Mouse (Mus musculus) regulatory T cell (primary cell): ENCODE measurements around the gene Rnf216.

Source experiments
- in situ Hi-C: fragments of 300-600 bp; cut with MboI, MseI; formaldehyde crosslinking; loops from one replicate; pipeline ENCODE4 v1.15.1; 2025; ENCODE audit warnings: high pct_unique_total_duplicates

Rnf216 gene

DNA sequence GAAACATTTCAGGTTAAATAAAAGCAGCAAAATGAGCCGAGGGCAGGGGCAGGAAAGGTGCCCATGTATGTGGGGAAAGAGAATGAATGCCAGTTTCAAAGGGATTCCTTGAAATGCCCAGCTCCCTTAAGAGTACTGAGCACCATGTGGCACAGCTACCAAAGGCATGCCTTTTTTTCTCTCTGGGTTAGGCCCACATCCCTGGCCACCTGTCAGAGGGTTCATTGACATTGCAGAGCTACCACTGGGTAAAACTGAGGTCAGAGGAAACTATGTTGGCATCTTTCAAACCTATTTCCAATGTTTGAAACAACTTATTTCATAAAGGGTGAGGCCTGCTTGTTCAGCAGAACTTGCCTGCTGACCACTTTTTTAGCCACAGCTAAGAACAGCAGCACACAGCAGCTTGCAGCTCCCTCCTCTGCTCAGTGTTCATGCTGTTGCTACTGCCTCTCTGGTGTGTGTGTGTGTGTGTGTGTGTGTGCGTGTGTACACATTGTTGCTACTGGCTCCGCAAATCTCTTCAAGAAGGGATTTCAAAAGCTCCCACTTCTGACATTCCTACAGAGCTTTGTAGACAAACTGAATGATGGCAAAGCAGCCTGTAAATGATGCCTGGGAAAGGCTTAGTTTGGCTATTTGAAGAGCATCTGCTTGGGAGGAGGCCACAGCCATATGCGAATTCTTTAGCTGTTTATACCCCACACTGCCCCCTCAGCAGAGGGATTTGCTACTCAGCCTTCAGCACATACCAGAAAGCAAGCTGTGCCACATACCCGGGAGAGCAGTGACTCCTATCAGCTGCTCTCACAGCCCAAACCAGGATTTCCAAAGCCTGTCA lies 59.4 kb downstream of the Rnf216 start:
- in situ Hi-C loops = no loop called here

DNA sequence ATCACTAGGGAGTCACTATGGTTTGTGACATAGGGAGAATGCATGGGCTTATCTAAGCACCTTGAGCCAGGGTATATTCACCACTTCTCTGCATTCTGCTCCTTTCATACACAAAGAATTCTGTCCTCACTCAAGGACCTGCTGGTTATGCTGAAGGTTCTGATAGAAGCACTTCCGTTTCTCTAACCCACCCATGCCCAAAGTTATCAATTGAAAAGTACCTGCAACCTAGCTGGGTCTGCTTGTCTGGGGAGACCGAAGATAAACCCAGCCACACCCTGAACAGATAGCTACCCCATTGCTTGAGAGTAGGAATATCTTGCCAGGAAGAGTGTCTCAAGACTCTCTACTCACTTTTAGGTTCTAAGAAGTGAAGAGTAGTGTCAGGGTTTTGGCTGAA lies 60.1 kb downstream of the Rnf216 start:
- in situ Hi-C loops = no loop called here

DNA sequence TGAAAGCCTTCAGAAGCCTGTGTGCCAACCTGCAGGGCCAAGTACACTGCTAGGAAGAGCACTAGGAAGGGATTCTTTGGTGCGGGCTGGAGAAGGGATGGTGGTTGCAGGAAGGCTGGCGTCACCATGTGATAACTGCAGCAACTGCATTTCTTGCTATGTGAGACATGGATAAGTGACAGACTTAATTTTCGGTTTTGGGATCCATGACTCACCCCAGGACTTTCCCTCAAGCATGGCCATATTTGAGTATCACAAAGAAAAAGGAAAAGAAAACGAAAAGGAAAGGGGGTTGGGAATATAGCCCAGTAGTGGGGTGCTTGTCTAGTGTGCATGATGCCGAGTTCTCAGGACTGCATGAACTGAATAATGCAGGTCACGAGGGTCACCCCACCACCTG lies 60.9 kb downstream of the Rnf216 start:
- in situ Hi-C loops = no loop called here

DNA sequence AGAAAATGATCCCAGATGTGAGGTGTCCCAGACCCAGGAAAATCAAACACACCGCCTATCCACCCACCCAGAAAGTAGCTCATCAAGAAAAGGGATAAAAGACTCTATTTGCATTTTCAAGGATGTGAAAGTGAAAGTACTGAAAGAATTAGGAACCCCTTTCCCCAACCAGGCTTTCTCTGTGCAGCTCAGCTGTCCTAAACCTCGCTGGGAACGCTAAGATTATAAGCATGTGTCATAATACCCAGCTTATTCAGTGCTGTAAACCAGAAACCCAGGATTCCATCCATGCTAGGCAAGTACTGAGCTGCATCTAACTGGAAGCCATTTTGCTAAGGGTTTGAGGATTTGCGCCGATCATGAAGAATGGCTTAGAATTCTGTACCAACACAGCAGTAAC lies 62.5 kb downstream of the Rnf216 start:
- in situ Hi-C loops = no loop called here

DNA sequence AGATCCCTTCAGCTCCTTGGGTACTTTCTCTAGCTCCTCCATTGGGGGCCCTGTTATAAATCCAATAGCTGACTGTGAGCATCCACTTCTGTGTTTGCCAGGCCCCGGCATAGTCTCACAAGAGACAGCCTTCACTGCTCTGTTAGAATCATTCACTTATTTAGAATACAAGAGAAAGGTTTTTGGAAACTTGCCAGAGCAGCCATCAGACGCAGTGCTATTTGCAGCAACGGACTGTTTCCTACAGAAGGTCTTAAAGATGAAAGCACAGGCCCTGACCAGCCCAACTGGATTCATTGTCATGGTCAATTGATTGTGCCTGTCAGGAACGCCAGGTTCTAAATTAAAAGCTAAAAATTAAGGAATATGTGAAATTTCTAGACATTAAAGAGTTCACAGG lies 63.0 kb downstream of the Rnf216 start:
- in situ Hi-C loops = no loop called here

DNA sequence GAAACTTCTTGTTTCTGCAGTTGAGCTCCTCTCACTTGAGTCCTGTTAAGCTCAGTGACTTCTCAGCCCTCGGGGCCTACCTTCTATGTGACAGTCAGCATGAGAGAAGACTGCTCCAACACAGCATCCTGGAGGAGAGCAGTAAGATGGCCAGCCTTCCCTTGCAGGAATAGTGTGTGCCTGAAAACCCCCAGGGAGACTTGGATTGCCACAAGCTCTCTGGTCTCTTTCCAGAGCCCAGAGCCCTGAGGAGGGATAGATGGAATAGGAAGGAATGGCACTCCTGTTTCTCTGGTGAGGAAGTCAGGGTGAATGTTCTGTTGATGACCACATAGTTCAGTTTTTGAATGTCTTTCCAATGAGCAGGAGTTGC lies 63.8 kb downstream of the Rnf216 start:
- in situ Hi-C loops = no loop called here

DNA sequence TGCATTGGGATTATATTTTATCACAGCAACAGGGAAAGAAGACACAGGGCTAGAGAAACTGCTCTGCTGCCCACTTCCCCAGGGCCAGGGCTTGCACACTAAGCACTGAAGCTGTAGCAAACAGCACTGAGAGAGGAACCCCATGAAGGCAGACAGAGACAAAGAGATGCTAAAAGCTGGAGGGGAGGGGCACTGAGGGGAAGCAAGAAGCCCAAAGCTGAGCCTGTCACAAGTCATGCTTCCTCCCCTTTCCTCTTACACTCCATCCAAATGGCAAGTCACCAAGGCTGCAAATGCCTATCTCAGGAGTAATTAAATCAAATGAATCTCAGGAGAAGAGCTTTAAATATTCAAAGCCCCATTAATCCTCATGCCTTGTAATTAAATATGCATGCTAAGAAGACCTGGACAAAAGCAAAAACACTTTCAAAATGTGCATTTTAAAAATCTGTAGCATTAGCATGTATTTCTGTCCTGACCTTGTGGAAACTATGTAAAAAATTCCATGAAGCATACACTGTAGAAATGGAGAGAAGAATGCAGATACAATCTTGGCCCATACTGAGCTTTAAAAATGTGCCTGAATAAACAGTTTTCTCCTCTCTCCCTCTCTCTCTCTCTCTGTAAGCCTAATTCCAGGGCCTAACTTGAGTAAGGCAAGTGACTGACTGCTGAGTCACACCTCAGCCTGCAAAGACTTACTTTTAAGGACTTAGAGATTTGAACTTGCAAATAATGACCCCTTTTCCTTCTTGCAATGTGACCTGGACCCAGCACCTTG lies 64.4 kb downstream of the Rnf216 start:
- in situ Hi-C loops = no loop called here

DNA sequence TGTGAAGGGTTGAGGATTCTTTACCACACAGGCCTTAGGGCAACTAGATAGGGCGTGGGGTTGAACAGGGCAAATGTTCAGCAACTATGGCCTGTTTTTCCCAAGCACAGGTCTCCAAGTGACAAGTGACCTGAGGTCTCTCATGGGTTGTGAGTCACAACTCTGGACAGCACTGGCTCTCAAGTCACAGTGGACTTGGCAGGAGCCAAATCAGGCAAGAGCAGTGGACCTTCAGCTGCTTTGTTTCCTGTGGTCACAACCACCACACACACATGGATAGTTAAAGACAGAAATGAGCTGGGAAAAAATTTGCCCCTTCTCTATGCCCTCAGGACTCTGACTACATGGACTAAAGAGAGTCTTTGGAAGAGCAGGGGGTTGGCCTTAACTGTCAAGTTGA lies 65.2 kb downstream of the Rnf216 start:
- in situ Hi-C loops = no loop called here

DNA sequence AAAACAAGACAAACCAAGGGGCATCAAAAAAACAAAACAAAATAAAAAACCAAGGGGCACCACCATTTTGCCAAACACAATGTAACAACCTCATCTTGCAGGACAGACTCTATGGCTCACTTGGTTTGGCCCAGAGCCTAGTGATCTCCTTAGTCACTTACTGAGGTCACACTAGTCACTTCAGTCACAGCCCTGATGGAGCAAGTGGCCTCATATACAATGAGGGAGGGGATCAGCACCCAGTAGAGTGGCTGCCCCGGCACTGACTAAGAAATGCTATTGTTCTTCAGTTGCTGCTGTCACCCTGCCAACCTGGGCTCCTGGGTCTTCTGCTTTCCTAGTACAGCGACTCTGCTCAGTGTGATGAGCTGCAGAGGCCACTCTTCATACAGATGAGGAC lies 68.9 kb downstream of the Rnf216 start:
- in situ Hi-C loops = no loop called here

DNA sequence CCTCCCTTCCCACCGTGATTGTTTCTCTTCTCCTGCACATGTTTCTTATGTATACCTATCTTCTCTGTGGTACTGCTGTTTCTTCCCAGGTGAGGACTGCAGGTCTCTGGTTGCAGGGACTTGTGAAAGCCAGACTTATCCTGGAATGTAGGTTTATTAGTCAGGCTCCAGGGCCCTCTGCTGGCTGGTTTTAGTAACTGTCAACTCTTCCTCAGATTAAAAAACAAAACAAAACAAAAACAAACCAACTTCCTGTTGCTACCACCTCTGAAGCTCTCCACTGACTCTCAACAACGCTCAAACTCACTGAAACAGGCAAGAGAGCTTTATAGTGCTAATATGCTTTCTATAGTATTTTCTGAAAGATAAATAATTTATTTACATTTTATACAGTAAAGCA lies 69.5 kb downstream of the Rnf216 start:
- in situ Hi-C loops = no loop called here

DNA sequence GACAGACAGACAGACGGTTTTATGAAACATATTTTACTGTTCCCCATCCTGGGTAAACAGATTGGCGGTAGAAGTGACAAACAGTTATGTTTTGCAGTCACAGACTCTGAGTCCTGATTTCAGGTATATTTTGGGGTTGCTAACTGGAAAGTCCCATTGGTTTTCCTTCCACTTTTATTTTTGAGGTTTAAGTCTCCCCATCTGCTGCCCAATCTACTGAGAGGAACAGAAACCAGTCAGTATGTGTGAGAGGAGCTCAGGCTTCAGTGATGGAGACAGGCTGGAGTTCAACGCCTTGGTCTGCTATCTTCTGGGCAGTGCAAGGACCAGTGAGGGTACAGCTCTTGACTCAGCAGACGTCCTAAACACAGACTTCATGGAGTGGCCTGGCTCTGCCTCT lies 74.0 kb downstream of the Rnf216 start:
- in situ Hi-C loops = loop anchor here (5.0 kb wide), 2 partner anchors 101 to 151 kb away; no protein-coding TSS in a partner anchor

DNA sequence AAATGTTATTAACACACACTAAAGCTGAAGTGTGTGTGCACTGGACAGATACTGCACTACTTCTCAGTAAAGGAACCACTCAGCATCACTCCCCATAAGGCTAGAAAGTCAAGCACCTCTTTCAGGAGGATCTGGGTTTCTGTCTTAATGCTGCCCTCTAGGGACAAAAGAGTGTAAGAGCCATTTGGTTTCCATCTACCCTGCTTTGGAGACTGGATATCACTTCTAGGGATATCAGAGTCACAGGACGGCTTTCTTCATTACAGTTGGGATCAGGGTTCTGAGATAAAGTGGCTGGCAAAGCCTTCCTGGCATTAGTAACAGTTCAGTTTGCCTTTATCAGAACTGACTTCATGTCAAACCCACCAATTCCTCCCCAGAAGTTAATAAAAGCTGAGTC lies 75.6 kb downstream of the Rnf216 start:
- in situ Hi-C loops = loop anchor here (5.0 kb wide), 2 partner anchors 100 to 150 kb away; no protein-coding TSS in a partner anchor

DNA sequence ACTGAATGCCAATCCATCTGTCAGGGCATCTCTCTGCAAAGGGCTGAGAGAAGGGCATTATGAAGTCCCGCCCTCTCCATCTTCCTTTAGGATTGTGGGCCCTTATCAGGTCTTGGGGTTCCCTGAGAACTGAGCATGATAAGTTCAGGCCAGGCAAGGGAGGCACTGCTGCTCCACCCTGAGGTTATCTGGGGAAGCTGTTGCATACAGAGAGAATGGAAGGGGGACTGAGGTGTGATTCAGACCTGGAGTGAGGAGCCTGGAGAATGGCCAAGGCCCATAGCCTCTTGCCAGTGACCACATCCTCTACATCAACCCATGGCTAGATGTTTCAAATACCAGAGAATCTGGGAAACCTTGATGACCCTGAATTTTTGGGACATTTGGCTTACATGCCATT lies 76.7 kb downstream of the Rnf216 start:
- in situ Hi-C loops = loop anchor here (5.0 kb wide), 2 partner anchors 99 to 149 kb away; no protein-coding TSS in a partner anchor

DNA sequence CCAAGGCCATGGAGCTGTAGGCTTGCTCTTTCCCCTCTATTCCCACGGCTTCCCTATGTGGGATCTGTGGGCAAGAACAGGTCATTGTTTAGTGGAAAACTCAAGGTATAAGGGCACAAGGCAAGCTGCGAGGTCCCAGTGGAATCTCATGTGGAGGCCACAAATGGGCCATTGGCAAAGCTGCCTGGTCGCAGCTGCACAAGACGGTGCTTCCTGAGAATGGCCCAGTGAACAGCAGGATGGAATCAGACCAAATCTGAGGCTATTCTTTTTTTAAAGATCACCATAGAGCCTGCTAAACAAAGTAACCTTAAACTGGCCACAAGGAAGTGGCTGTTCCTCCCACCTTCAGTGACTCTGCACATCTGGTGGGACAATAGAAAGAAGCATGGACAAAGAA lies 77.5 kb downstream of the Rnf216 start:
- in situ Hi-C loops = loop anchor here (5.0 kb wide), 2 partner anchors 98 to 148 kb away; no protein-coding TSS in a partner anchor

DNA sequence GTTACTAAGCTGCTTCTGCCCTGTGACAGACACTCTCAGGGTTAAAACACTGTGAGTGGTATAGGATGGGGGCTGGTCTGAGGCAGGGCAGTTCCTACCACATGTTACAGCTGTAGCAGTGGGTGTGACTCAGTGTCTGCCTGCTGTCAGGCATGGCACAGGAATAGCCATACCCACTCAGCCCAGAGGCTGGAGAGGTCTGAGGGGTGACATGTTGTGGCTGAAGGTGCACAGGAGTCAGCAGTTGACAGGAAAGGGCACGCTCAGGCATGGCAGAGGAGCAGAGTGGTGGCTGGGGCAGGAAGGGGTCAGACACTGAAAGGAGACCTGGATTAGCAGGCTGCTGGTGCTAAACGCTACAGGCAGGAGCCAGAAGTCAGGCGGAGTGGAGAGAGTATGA lies 78.7 kb downstream of the Rnf216 start:
- in situ Hi-C loops = no loop called here

DNA sequence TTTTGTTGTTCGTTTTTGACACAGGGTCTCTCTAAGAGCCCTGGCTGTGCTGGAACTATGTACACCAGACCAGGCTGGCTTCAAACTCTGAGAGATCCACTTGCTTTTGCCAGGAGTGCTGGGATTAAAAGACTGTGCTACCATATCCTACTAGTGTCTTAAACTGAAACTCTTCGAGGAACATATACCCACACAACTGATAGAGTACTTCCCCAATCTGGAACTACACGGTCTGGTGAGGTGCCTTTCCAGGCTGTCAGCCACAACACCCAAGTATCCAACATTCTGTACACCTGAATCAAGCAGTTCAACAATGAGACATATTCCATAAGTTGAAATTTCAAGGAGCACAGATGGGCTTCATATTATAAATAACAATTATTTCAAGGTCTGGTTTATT lies 79.5 kb downstream of the Rnf216 start:
- in situ Hi-C loops = no loop called here

DNA sequence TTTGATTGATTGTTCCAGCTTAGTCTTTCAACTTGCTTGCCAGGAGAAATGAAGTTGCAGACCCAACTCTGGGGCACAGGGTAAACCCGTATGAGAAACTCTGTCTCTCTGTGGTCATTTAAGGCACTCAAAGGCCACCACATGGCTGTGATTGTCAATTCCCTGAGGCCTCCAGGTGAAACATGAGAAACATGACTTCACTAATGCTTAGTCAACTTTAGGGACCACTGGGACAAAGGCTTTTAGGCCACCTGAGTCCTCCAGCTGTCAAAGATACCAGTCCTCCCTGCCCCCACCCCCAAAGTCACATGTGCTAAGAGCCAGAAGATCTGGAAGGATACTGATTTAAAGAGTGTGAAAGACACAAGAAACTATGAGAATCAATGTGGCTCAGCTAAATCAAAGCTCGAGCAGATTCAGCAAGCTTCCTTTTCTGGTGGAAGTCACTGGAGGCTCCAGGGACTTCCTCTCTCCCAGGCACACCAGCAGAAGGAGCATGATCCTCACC lies 80.1 kb downstream of the Rnf216 start:
- in situ Hi-C loops = no loop called here

DNA sequence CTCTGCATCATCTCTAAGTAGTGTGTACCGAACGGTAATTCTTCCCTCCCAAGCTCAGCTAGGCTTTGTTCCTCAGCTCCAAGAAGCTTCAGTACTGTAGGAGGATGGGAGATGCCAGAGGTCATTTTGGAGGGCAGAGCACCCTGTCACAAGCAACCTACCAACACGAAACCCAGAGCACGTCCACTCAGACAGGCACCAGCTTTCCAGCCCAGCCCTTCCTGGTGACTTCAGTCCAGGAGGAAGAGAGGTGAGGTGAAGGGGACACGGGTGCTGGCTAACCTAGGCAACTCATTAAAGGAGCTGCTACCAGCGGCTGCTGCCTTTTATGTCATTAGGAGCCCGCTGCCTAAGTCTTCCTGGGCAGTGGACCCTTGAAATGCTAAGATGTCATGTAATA lies 81.1 kb downstream of the Rnf216 start:
- in situ Hi-C loops = no loop called here

DNA sequence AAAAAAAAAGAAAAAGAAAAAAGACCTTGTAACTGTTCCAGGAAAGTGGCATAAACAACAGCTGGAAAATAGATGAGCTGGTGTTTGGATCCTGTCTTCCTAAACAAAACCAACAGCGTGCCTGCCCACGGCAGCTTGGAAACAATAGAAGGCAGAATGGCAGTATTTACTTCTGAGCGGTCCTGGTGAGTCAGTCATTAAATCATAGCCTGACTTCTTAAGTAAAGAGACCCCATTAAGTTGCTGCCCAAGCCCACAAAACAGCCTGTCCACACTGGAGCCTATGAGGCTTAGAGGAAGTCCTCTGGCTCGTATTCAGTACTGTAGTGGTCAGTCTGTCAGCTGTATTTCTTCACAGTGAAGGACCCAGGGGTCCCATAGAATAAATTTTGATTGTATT lies 81.6 kb downstream of the Rnf216 start:
- in situ Hi-C loops = no loop called here

DNA sequence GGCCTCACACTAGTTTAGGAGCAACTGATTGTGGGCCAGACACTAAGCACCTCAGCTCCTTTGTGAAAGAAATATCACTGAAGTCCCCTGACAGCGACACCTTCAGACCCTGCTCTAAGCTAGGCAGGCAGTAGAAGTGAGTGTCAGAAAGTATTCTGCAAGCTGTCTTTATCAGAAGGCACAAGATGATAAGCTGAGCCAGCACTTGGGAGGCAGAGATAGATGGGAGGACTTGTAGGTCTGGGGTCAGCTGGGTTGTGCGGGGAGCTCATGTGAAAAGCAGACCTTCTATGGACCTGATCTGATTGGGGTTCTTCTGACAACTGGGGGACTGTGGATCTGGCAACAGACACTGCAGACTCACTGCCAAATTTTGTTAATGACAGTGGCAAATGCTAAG lies 88.9 kb downstream of the Rnf216 start:
- in situ Hi-C loops = no loop called here

DNA sequence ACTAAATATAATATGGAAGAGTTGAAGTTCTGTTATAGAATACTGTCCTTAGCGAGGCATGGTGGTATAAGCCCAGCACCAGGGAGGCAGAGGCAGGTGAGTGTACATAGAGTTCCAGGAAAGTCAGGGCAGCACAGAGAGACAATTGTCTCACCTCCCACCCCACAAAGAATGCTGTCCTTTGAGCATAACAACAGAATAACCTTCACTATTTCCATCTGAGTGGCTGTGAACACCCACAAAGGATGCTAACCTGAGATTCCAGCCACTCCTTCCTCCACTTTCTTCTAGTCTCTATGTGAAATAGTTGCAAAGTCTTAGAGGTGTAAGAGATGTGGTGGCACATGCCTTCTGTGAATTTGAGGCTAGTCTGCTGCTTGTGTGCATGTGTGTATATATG lies 89.8 kb downstream of the Rnf216 start:
- in situ Hi-C loops = no loop called here

DNA sequence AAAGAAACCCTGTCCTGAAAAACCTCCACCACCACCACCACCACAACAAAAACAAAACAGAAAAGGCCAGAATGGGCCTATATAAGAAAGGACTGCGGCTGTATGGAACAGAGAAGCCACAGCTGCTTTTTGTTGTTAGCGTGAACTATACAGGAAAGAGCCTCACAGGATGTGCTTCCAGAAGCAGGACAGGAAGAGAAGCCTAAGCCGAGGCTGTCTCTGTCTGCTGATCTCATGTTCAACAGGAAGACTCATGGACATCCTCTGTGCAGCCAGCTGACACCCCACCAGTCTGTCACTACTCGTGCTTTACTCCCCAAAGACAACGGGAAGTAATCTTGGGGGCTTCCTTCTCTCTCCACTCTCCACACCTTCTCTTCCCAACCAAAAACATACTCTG lies 95.4 kb downstream of the Rnf216 start:
- in situ Hi-C loops = no loop called here

DNA sequence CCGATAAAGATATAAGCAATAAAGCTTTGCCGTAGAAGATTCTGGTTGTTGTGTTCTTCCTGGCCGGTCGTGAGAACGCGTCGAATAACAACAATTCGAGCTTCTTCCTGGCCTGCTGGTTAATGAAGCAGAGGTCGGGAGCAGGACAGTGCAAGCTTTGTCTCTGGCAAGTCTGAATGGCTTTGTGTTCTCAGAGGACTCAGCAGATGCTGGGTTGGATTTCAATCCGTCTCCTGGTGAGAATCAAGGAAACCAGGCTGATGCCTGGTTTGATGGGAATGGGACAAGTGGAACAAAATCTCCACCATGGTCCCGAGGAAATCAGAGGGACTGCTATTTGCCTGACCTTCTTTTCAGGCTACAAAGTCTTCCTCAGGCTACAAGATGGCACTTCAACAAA lies 103.4 kb downstream of the Rnf216 start:
- in situ Hi-C loops = no loop called here
